Mouse (Mus musculus) left cerebral cortex, postnatal 25 days (tissue): ENCODE data around the gene Rbms2. TPM values are rescaled to one million over a fixed set of nuclear protein-coding genes. Genes with fewer than 3 reads are reported as not detected.
A peak's percentile ranks its signal among the peaks of the same experiment; 100 is the strongest.
"Not testable (repeated sequence)": the region's sequence is repeated elsewhere in the genome, so short reads cannot be mapped to it uniquely, and the experiment has no call there.

Experiments used
- DNase-seq, 2 experiments: peaks; one replicate each; pipeline ENCODE4 v3.0.0; 2022; ENCODE audit warnings: low spot score in 2 of 2, mixed read lengths in 1 of 2
- intact Hi-C: fragments of 180-260 bp; cut with DNase I; formaldehyde crosslinking; loops from one replicate; pipeline ENCODE4 v1.15.1; 2025
- total RNA-seq, 2 experiments: library from RNA; stranded (reverse); gene quantifications; 2 replicates each; pipeline ENCODE4 v1.2.3; 2021

The Rbms2 gene
- total RNA-seq, 2 experiments from 2014 or later: 11.3 to 13.5 TPM

- DNase-seq: peak; percentile 61 to 84
- intact Hi-C loops: no loop called here
Observed at GRCm38 (mm10) chr10:128194551-128195461, 14.7 kb upstream of the Rbms2 start.

- intact Hi-C loops: no loop called here
- peak; percentile 96 to 99 for DNase-seq
Observed at GRCm38 (mm10) chr10:128194024-128194550, 14.0 kb upstream of the Rbms2 start, which contains the start of gene Gls2. Gene Gls2, plus strand, starts transcription at chr10:128194457.

GRCm38 (mm10) chr10:128193113-128193512 is 13.0 kb upstream of the Rbms2 start:
- no peak for DNase-seq
- intact Hi-C loops: no loop called here

DNA sequence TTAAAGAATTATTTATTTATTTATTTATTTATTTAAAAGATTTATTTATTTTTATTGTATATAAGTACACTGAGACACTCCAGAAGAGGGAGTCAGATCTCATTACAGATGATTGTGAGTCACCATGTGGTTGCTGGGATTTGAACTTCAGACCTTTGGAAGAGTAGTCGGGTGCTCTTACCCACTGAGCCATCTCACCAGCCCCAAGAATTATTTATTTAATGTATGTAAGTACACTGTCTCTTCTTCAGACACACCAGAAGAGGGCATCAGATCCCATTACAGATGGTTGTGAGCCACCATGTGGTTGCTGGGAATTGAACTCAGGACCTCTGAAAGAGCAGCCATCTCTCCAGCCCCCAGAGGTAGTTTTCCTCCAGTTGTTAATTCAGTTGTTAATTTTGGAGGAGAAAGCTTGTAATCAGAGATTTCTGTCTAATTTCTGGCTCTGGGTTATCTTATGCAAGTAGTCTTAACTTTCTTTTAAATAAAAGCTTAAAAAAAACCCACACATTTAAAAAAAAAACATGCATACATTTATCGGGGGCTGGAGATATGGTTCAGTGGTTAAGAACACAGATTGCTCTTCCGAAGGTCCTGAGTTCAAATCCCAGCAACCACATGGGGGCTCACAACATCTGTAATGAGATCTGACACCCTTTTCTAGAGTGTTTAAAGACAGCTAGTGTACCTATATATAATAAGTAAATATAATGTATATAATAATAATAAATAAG is 12.1 kb upstream of the Rbms2 start:
- intact Hi-C loops, DNase-seq: not testable (repeated sequence)

DNA sequence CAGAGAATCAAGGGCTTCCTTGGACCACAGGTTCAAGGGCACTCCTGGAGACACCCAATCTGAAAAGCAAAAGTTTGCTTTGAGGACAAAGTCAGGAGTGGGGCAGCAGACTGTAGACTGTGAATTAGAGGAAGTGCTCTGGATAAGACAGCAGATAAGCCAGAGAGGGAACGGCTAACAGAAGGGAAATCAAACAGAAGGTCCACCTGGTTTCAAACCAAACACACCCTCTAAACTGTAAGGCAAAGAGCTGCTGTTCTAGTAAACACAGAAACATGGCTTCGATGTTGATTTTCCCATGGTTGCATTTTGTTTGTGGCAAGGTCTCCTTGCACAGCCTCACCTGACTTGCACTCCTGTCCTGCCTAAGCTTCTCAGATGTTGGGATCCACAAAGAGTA is 11.4 kb upstream of the Rbms2 start:
- intact Hi-C loops: no loop called here
- DNase-seq: no peak

- peak; percentile 74 to 85 for DNase-seq
- intact Hi-C loops: loop anchor here (2.0 to 10.0 kb wide), 2 partner anchors 96 to 234 kb away; no protein-coding TSS in a partner anchor
Observed at GRCm38 (mm10) chr10:128188242-128188877, 8.3 kb upstream of the Rbms2 start.

- intact Hi-C loops: loop anchor here (2.0 to 10.0 kb wide), 2 partner anchors 46 to 232 kb away; no protein-coding TSS in a partner anchor
- DNase-seq: no peak
Observed at GRCm38 (mm10) chr10:128187181-128187605, 7.1 kb upstream of the Rbms2 start.

DNA sequence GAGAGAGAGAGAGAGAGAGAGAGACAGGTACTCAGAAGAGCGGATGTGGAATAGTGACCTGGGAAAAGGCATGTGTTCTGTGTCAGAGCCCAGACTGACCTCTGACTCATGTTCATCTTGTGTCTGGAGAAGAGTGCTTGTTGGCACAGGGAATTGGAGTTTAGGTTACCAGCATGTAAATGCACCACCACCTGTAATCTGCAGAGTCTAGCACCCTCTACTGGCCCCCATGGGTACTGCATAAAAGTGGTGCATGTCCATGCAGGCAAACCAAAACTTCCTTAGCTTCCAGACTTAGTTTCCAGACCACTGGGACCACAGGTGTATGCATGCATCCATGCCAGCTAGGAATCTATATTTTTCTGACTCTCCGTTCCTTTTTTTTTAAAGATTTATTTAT is 5.9 kb upstream of the Rbms2 start:
- intact Hi-C loops: loop anchor here (2.0 to 10.0 kb wide), 2 partner anchors 45 to 231 kb away; no protein-coding TSS in a partner anchor
- DNase-seq: peak; percentile 66 to 76

- intact Hi-C loops: loop anchor here (10.0 kb wide), 1 partner anchor 231 kb away; no protein-coding TSS in a partner anchor
Observed at GRCm38 (mm10) chr10:128185277-128185940, 5.3 kb upstream of the Rbms2 start.

GRCm38 (mm10) chr10:128184296-128184695 is 4.2 kb upstream of the Rbms2 start:
- intact Hi-C loops: loop anchor here (10.0 kb wide), 1 partner anchor 229 kb away; no protein-coding TSS in a partner anchor
- DNase-seq: no peak

More at GRCm38 (mm10) chr10:128185277-128185940, 5.3 kb upstream of the Rbms2 start:
- DNase-seq: no peak

- DNase-seq: no peak
- intact Hi-C loops: no loop called here
Observed at GRCm38 (mm10) chr10:128177316-128177715, 2.8 kb downstream of the Rbms2 start.

- DNase-seq: peak; percentile 52 to 77
- intact Hi-C loops: loop anchor here (1.0 kb wide), 1 partner anchor 80 kb away; no protein-coding TSS in a partner anchor
Observed at GRCm38 (mm10) chr10:128175996-128176755, 3.9 kb downstream of the Rbms2 start.

DNA sequence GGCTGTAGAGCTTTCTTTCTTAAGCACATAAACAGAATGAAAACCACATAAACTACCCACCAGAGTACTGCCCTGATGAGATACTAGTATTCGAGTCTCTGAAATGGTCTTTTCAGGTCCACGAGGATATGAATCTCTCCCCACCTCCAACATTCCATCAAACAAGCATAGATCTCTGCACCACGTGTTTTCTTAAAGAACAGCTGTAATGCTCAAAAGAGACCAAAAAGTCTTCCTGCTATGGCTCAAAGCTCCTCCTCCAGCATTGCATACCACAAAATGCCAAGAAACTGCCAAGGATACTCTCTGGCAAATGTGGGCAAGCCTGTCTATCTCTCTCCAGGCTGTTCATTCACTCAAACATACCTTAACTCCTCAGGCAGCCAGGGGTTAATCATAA is 4.8 kb downstream of the Rbms2 start:
- intact Hi-C loops: no loop called here
- no peak for DNase-seq

- DNase-seq, intact Hi-C loops: not testable (repeated sequence)
Observed at GRCm38 (mm10) chr10:128171348-128171747, 8.7 kb downstream of the Rbms2 start.

GRCm38 (mm10) chr10:128167091-128167490 is 13.0 kb downstream of the Rbms2 start:
- no peak for DNase-seq
- intact Hi-C loops: no loop called here

- intact Hi-C loops, DNase-seq: not testable (repeated sequence)
Observed at GRCm38 (mm10) chr10:128165726-128166125, 14.4 kb downstream of the Rbms2 start.

DNA sequence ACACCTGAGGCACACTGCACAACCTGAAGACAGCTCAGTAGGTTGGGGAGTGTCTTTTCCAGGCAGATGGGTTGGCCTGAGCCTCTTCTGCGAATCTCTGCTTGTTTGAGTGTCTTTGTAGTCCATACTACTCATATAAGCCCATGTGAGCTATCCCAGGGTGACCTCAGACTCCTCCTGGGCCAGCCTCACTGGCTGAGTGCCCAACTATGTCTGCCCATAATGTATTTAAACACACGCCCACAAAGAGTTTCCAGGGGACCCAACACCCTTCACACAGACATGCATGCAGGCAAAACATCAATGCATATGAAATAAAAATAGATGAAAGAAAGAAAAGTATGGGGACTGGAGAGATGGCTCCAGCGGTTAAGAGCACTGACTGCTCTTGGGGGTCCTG is 26.1 kb downstream of the Rbms2 start:
- intact Hi-C loops: no loop called here
- no peak for DNase-seq

- intact Hi-C loops: no loop called here
- DNase-seq: no peak
Observed at GRCm38 (mm10) chr10:128150941-128151340, 29.2 kb downstream of the Rbms2 start.
